Mouse (Mus musculus): ENCODE data around the gene Atf7ip.

DNA sequence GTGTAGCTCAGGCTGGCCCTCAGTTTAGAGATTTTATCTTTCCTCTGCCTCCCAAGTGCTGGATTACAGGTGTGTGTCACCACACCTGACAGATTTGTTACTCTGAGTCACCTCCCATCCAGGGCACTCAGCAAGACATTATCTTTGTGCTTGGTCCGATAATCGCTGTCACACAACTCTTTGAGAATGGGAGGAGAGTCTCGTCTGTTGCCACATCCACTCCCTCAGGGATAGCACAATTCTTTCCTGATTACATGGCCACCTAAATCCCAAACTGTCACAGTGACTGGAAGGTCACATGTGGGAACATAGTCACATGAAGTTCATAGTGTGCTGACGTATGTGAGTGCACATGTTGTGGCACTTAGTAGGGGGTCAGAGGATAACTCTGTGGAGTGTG is 152.3 kb downstream of the Atf7ip start:
- no peak for TF ChIP-seq POLR2A (IDR thresholded peaks at IDR 0.05; ENCODE audit: low read depth, low read length)
- no peak for TF ChIP-seq CTCF (IDR thresholded peaks at IDR 0.05; ENCODE audit: borderline replicate concordance, insufficient read depth, low read length)
